8 mouse cellular contexts compared by ENCODE assay signal in genomic region chr13:55212011-55212360, GRCm38 (mm10). TPM values are rescaled to one million over a fixed set of nuclear protein-coding genes. Genes with fewer than 3 reads are reported as not detected.
A peak's percentile ranks its signal among the peaks of the same experiment; 100 is the strongest.
DNase-seq lines count a peak whose midpoint lies in the region; ATAC-seq and TF ChIP-seq lines count a peak whose summit lies in the region.

No protein-coding gene starts in this region.

- no peak for TF ChIP-seq POLR2A in bone marrow, adult 2 months (IDR thresholded peaks at IDR 0.05; ENCODE audit: borderline replicate concordance, control insufficient read depth, low read depth, low read length)

- H3K27ac ChIP-seq in left cerebral cortex, adult 2 months: peak overlapping the region; percentile 98
- H3K27ac ChIP-seq in bone marrow, adult 2 months (ENCODE audit: control insufficient read depth, insufficient read depth, low read depth, low read length, poor library complexity): peak overlapping the region; percentile 100
- peak overlapping the region; percentile 100 for H3K27ac ChIP-seq in heart, embryonic 12.5 days (ENCODE audit: poor library complexity, severe bottlenecking)
- H3K27ac ChIP-seq in kidney, embryonic 16.5 days (ENCODE audit: low read length): peak overlapping the region; percentile 99

- H3K27me3 ChIP-seq in heart, embryonic 12.5 days (replicated peaks): no peaks in the 10 kb centered on the region
- H3K27me3 ChIP-seq in kidney, embryonic 16.5 days (ENCODE audit: insufficient read depth, low read length): no peaks in the 10 kb centered on the region
- H3K27me3 ChIP-seq in megakaryocyte, embryonic 14.5 days (replicated peaks): no peaks in the 10 kb centered on the region
- H3K27me3 ChIP-seq in splenic B cell, adult 2 months (ENCODE audit: control insufficient read depth, insufficient read depth, low read length, poor library complexity, severe bottlenecking): no peaks in the 10 kb centered on the region

- H3K4me3 ChIP-seq in left cerebral cortex, adult 2 months: peak overlapping the region; percentile 81
- H3K4me3 ChIP-seq in bone marrow, adult 2 months (replicated peaks; ENCODE audit: control insufficient read depth, low read depth, low read length): peak overlapping the region; percentile 94
- H3K4me3 ChIP-seq in heart, embryonic 12.5 days: peak overlapping the region; percentile 92
- peak overlapping the region; percentile 86 for H3K4me3 ChIP-seq in kidney, embryonic 16.5 days (ENCODE audit: low read length)
- H3K4me3 ChIP-seq in megakaryocyte, embryonic 14.5 days (replicated peaks): peak overlapping the region; percentile 99

- H3K36me3 ChIP-seq in heart, embryonic 12.5 days: peaks cover 30% of the 10 kb centered on the region
- H3K36me3 ChIP-seq in kidney, embryonic 16.5 days (ENCODE audit: insufficient read depth, low read length): peaks cover 30% of the 10 kb centered on the region
- H3K36me3 ChIP-seq in megakaryocyte, embryonic 14.5 days (replicated peaks; ENCODE audit: low read length): peaks cover 48% of the 10 kb centered on the region
- peaks cover 1% of the 10 kb centered on the region; the same call in 1 of the 2 replicates for H3K36me3 ChIP-seq in splenic B cell, adult 2 months (ENCODE audit: control insufficient read depth, insufficient read depth, low read length, poor library complexity, severe bottlenecking)

- under 1% methylated on average over 13 of the region's 32 CpGs for WGBS in bone marrow, adult 2 months
- 2% methylated on average over 9 of the region's 32 CpGs for WGBS in heart, embryonic 12.5 days
- WGBS in kidney, embryonic 16.5 days: 0% methylated on average over 10 of the region's 32 CpGs

- peak overlapping the region; percentile 98 for H3K9ac ChIP-seq in heart, embryonic 12.5 days
- H3K9ac ChIP-seq in kidney, embryonic 16.5 days (replicated peaks; ENCODE audit: low read length): peak overlapping the region; percentile 97

- intact Hi-C loops in left cerebral cortex, adult 2 months (cut with DNase I): no loop called here

- ATAC-seq in heart, embryonic 12.5 days (ENCODE audit: insufficient number of reproducible peaks, low FRiP score): peak; percentile 42
- ATAC-seq in kidney, embryonic 16.5 days (ENCODE audit: low FRiP score, low TSS enrichment): peak; percentile 68

- peak; percentile 59 to 62 for DNase-seq in left cerebral cortex, adult 2 months (ENCODE audit: extremely low spot score in 1 of 2, low spot score in 2 of 2)
- no peak for DNase-seq in left cerebral cortex, adult 11 months (ENCODE audit: low spot score)
- DNase-seq in splenic B cell, adult 2 months (ENCODE audit: low read depth, low spot score): peak; percentile 70
- no peak for DNase-seq in ovary, postnatal 14 days (ENCODE audit: low spot score)

- peaks cover 6% of the 10 kb centered on the region for H3K4me1 ChIP-seq in bone marrow, adult 2 months (ENCODE audit: control insufficient read depth, insufficient read depth, low read length)
- peaks cover 35% of the 10 kb centered on the region for H3K4me1 ChIP-seq in heart, embryonic 12.5 days (replicated peaks)
- H3K4me1 ChIP-seq in kidney, embryonic 16.5 days (ENCODE audit: insufficient read depth, low read length): peaks cover 44% of the 10 kb centered on the region
- peaks cover 66% of the 10 kb centered on the region for H3K4me1 ChIP-seq in megakaryocyte, embryonic 14.5 days

- no peak for TF ChIP-seq CTCF in left cerebral cortex, adult 2 months (IDR thresholded peaks at IDR 0.05)
- TF ChIP-seq CTCF in bone marrow, adult 2 months (IDR thresholded peaks at IDR 0.05; ENCODE audit: control insufficient read depth, insufficient read depth, low read length): no peak

- peak overlapping the region; percentile 80 for H3K4me2 ChIP-seq in heart, embryonic 12.5 days
- peak overlapping the region; percentile 86 for H3K4me2 ChIP-seq in kidney, embryonic 16.5 days (replicated peaks; ENCODE audit: low read depth, low read length)

- no peaks in the 10 kb centered on the region for H3K9me3 ChIP-seq in heart, embryonic 12.5 days (replicated peaks)
- H3K9me3 ChIP-seq in kidney, embryonic 16.5 days (ENCODE audit: low read length): no peaks in the 10 kb centered on the region
- peaks cover 28% of the 10 kb centered on the region for H3K9me3 ChIP-seq in megakaryocyte, embryonic 14.5 days

RNA-seq across cellular contexts. Expression of gene Nsd1, which starts 2.4 kb away (rescaled TPM):
- total RNA-seq in left cerebral cortex, adult 2 months (2021): 100 to 1,000 TPM; 116 to 118 TPM
- 20.1 and 45.9 TPM in 2 replicates for polyA plus RNA-seq in bone marrow, adult 2 months (2011; ENCODE audit: insufficient read depth, insufficient read length, low replicate concordance, missing spikeins)
- 52.7 and 53.9 TPM in 2 replicates for polyA plus RNA-seq in heart, embryonic 12.5 days (2016; fragmentation: Nextera tagmentation; extraction: Ambion mirVana)
- polyA plus RNA-seq in kidney, embryonic 16.5 days (2015; fragmentation: Nextera tagmentation; extraction: Ambion mirVana): 49.6 and 58.6 TPM in 2 replicates
- 2.5 and 2.7 TPM in 2 replicates for polyA plus RNA-seq in megakaryocyte, embryonic 14.5 days (2012; ENCODE audit: insufficient read depth, low replicate concordance)

RNA-seq across cellular contexts. Expression of gene Fgfr4, which starts 59.5 kb away (rescaled TPM):
- total RNA-seq in left cerebral cortex, adult 2 months (2021): under 1 TPM; 0.36 to 0.40 TPM
- not detected in 2 replicates for polyA plus RNA-seq in bone marrow, adult 2 months (2011; ENCODE audit: insufficient read depth, insufficient read length, low replicate concordance, missing spikeins)
- 0.45 and 0.51 TPM in 2 replicates for polyA plus RNA-seq in heart, embryonic 12.5 days (2016; fragmentation: Nextera tagmentation; extraction: Ambion mirVana)
- polyA plus RNA-seq in kidney, embryonic 16.5 days (2015; fragmentation: Nextera tagmentation; extraction: Ambion mirVana): 21.8 and 23.0 TPM in 2 replicates
- not detected in 2 replicates for polyA plus RNA-seq in megakaryocyte, embryonic 14.5 days (2012; ENCODE audit: insufficient read depth, low replicate concordance)

Comparison
In these comparisons a context has a peak if more than half of its experiments do, and no peak if none do; other contexts are left out.
1. DNase-seq: peak in left cerebral cortex, adult 2 months (2 of 2) and splenic B cell, adult 2 months (single experiment); none in left cerebral cortex, adult 11 months (single experiment) and ovary, postnatal 14 days (single experiment).
2. RNA of gene Fgfr4, which starts 59.5 kb away (polyA plus RNA-seq): 21.8 to 23.0 TPM in kidney, embryonic 16.5 days; 0.45 to 0.51 TPM in heart, embryonic 12.5 days, not detected in bone marrow, adult 2 months and not detected in megakaryocyte, embryonic 14.5 days; every median in the first group is over 10 times any median in the second.
3. Peak in every context shown above with its lines, with median percentiles within 50 percentile points of each other: H3K27ac ChIP-seq and H3K4me3 ChIP-seq.